Mouse (Mus musculus): Measurements from ENCODE around the gene Clrn2.

- TF ChIP-seq TAL1 (IDR thresholded peaks at IDR 0.05; ENCODE audit: low read length) (no peak), GATA1 (IDR thresholded peaks at IDR 0.05; ENCODE audit: low read length) (no peak)
These were observed 15.2 kb upstream of the Clrn2 start for GRCm38 (mm10) chr5:45438301-45438700.
